Comparison of ENCODE assay signal across 18 mouse cellular contexts in the genomic region with DNA sequence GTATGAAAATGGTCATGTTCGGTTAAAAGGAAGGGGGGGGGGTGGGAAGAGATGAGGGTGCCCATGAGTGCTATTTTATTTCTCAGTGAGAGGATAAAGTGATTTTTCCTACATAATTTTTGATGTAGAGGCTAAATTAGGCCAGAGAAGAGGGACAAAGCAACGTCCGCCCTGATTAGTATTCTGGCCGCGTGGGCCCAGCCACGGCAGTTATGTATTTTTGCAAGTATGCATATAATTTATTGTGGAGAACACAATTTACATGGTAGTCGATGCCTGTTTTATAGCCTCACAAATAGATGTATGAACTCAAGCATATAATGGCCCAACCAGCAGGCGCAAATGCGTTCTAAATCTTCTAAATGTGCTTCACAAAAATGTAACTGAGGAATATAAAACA.
DNase-seq lines count a peak whose midpoint lies in the region; ATAC-seq and TF ChIP-seq lines count a peak whose summit lies in the region.
"Had no signal": no experiment of that assay in that cellular context is flagged by ENCODE, and none has a peak within 500 bp of the region (broad histone marks: within the 10 kb centered on the region; RNA-seq: fewer than 3 reads in every experiment).

No protein-coding gene starts in this region.

- no peak for TF ChIP-seq POLR2A in heart, adult 2 months (IDR thresholded peaks at IDR 0.05; ENCODE audit: insufficient read depth, low read depth, low read length)

- H3K4me2 ChIP-seq in hindbrain, embryonic 12.5 days (replicated peaks): no peak overlapping the region
- H3K4me2 ChIP-seq in hindbrain, postnatal 0 days (ENCODE audit: low read depth, low read length): no peak overlapping the region
- H3K4me2 ChIP-seq in midbrain, embryonic 13.5 days (replicated peaks): no peak overlapping the region
- no peak overlapping the region for H3K4me2 ChIP-seq in midbrain, postnatal 0 days (ENCODE audit: low read depth, low read length, poor library complexity, severe bottlenecking)
- H3K4me2 ChIP-seq in neural tube, embryonic 15.5 days: no peak overlapping the region
- H3K4me2 ChIP-seq: embryonic facial prominence, embryonic 15.5 days; heart, embryonic 12.5 days had no signal

- no peak for TF ChIP-seq CTCF in hindbrain, postnatal 0 days (IDR thresholded peaks at IDR 0.05; ENCODE audit: low read depth)
- no peak for TF ChIP-seq CTCF in midbrain, postnatal 0 days (IDR thresholded peaks at IDR 0.05)
- TF ChIP-seq CTCF in heart, adult 2 months (IDR thresholded peaks at IDR 0.05): no peak

- H3K79me2 ChIP-seq in heart, adult 2 months (replicated peaks; ENCODE audit: control insufficient read depth, insufficient read depth, low read length): no peaks in the 10 kb centered on the region

- no peak for TF ChIP-seq EP300 in heart, adult 2 months (IDR thresholded peaks at IDR 0.05; ENCODE audit: insufficient read depth, low read depth, low read length)

- intact Hi-C loops in heart, adult 2 months (cut with DNase I): no loop called here

- peak overlapping the region; percentile 53; the same call in 1 of the 2 replicates for H3K27ac ChIP-seq in hindbrain, embryonic 12.5 days
- no peak overlapping the region for H3K27ac ChIP-seq in hindbrain, postnatal 0 days
- peak overlapping the region; percentile 71 for H3K27ac ChIP-seq in midbrain, embryonic 13.5 days
- no peak overlapping the region for H3K27ac ChIP-seq in midbrain, embryonic 10.5 days (replicated peaks)
- no peak overlapping the region for H3K27ac ChIP-seq in midbrain, postnatal 0 days (ENCODE audit: low read depth, low read length)
- peak overlapping the region; percentile 69 for H3K27ac ChIP-seq in neural tube, embryonic 15.5 days (replicated peaks)
- H3K27ac ChIP-seq in heart, adult 2 months: no peak overlapping the region
- H3K27ac ChIP-seq: embryonic facial prominence, embryonic 15.5 days; forebrain, embryonic 10.5 days had no signal

- no peak overlapping the region for H3K4me3 ChIP-seq in hindbrain, embryonic 12.5 days
- no peak overlapping the region for H3K4me3 ChIP-seq in hindbrain, postnatal 0 days (ENCODE audit: low read length)
- no peak overlapping the region for H3K4me3 ChIP-seq in midbrain, embryonic 13.5 days (replicated peaks)
- no peak overlapping the region for H3K4me3 ChIP-seq in midbrain, embryonic 10.5 days
- no peak overlapping the region for H3K4me3 ChIP-seq in midbrain, postnatal 0 days (ENCODE audit: low read depth, low read length)
- no peak overlapping the region for H3K4me3 ChIP-seq in neural tube, embryonic 15.5 days (replicated peaks)
- H3K4me3 ChIP-seq in heart, adult 2 months: no peak overlapping the region
- H3K4me3 ChIP-seq: embryonic facial prominence, embryonic 15.5 days; erythroblast, embryonic 14.5 days; forebrain, embryonic 10.5 days; heart, embryonic 12.5 days had no signal

- no peak for DNase-seq in hindbrain, postnatal 0 days (ENCODE audit: low spot score)
- no peak for DNase-seq in midbrain, embryonic 10.5 days (ENCODE audit: low spot score)
- DNase-seq in midbrain, postnatal 0 days (ENCODE audit: low spot score): peak; percentile 8
- no peak for DNase-seq in heart, adult 2 months
- DNase-seq: adrenal gland, postnatal 10 days; cerebellum, adult 11 months; cerebellum, adult 8-10 months; cerebellum, postnatal 14 days; embryo, embryonic 11 days; gastrocnemius, postnatal 14 days had no signal

- H3K9ac ChIP-seq in hindbrain, embryonic 12.5 days: no peak overlapping the region
- no peak overlapping the region for H3K9ac ChIP-seq in hindbrain, postnatal 0 days (replicated peaks; ENCODE audit: low read length)
- H3K9ac ChIP-seq in midbrain, embryonic 13.5 days (replicated peaks): no peak overlapping the region
- no peak overlapping the region for H3K9ac ChIP-seq in midbrain, postnatal 0 days (replicated peaks; ENCODE audit: low read length, poor library complexity, severe bottlenecking)
- no peak overlapping the region for H3K9ac ChIP-seq in neural tube, embryonic 15.5 days (replicated peaks)
- H3K9ac ChIP-seq in heart, adult 2 months (ENCODE audit: low read depth, low read length): no peak overlapping the region
- H3K9ac ChIP-seq: embryonic facial prominence, embryonic 15.5 days; heart, embryonic 12.5 days had no signal

- peaks cover 23% of the 10 kb centered on the region for H3K4me1 ChIP-seq in hindbrain, embryonic 12.5 days
- no peaks in the 10 kb centered on the region for H3K4me1 ChIP-seq in hindbrain, postnatal 0 days (ENCODE audit: insufficient read depth, low read length)
- H3K4me1 ChIP-seq in midbrain, embryonic 13.5 days (replicated peaks): peaks cover 37% of the 10 kb centered on the region
- peaks cover 19% of the 10 kb centered on the region for H3K4me1 ChIP-seq in midbrain, embryonic 10.5 days
- peaks cover 6% of the 10 kb centered on the region; the same call in 1 of the 2 replicates for H3K4me1 ChIP-seq in midbrain, postnatal 0 days (ENCODE audit: insufficient read depth, low read length)
- peaks cover 27% of the 10 kb centered on the region for H3K4me1 ChIP-seq in neural tube, embryonic 15.5 days
- no peaks in the 10 kb centered on the region for H3K4me1 ChIP-seq in heart, adult 2 months (ENCODE audit: control insufficient read depth, insufficient read depth, low read length)
- H3K4me1 ChIP-seq: embryonic facial prominence, embryonic 15.5 days; heart, embryonic 12.5 days had no signal

- peaks cover 4% of the 10 kb centered on the region; the same call in 1 of the 2 replicates for H3K27me3 ChIP-seq in hindbrain, embryonic 12.5 days
- H3K27me3 ChIP-seq in hindbrain, postnatal 0 days (ENCODE audit: insufficient read depth, low read length): no peaks in the 10 kb centered on the region
- H3K27me3 ChIP-seq in midbrain, embryonic 13.5 days: peaks cover 25% of the 10 kb centered on the region
- peaks cover 64% of the 10 kb centered on the region for H3K27me3 ChIP-seq in midbrain, embryonic 10.5 days (ENCODE audit: low read depth, poor library complexity, severe bottlenecking)
- no peaks in the 10 kb centered on the region for H3K27me3 ChIP-seq in midbrain, postnatal 0 days (ENCODE audit: insufficient read depth, low read length)
- no peaks in the 10 kb centered on the region for H3K27me3 ChIP-seq in neural tube, embryonic 15.5 days (replicated peaks)
- H3K27me3 ChIP-seq in heart, adult 2 months (ENCODE audit: control insufficient read depth, insufficient read depth, low read length): no peaks in the 10 kb centered on the region
- H3K27me3 ChIP-seq: embryonic facial prominence, embryonic 15.5 days had no signal

- H3K36me3 ChIP-seq in hindbrain, embryonic 12.5 days: no peaks in the 10 kb centered on the region
- no peaks in the 10 kb centered on the region for H3K36me3 ChIP-seq in hindbrain, postnatal 0 days (ENCODE audit: insufficient read depth, low read length)
- H3K36me3 ChIP-seq in midbrain, embryonic 13.5 days: no peaks in the 10 kb centered on the region
- no peaks in the 10 kb centered on the region for H3K36me3 ChIP-seq in midbrain, embryonic 10.5 days
- H3K36me3 ChIP-seq in midbrain, postnatal 0 days (ENCODE audit: insufficient read depth, low read length): no peaks in the 10 kb centered on the region
- H3K36me3 ChIP-seq in neural tube, embryonic 15.5 days: no peaks in the 10 kb centered on the region
- H3K36me3 ChIP-seq in heart, adult 2 months (ENCODE audit: control insufficient read depth, insufficient read depth, low read length): no peaks in the 10 kb centered on the region
- H3K36me3 ChIP-seq: embryonic facial prominence, embryonic 15.5 days; forebrain, embryonic 10.5 days; heart, embryonic 12.5 days had no signal

- 74% methylated on average over 9 of the region's 9 CpGs for WGBS in hindbrain, embryonic 12.5 days
- 53% methylated on average over 9 of the region's 9 CpGs for WGBS in hindbrain, postnatal 0 days
- 75% methylated on average over 9 of the region's 9 CpGs for WGBS in midbrain, embryonic 13.5 days
- 93% methylated on average over 9 of the region's 9 CpGs for WGBS in midbrain, embryonic 10.5 days
- 62% methylated on average over 9 of the region's 9 CpGs for WGBS in midbrain, postnatal 0 days
- WGBS in neural tube, embryonic 15.5 days: 52% methylated on average over 9 of the region's 9 CpGs
- 88% methylated on average over 9 of the region's 9 CpGs for WGBS in heart, adult 2 months

- ATAC-seq in hindbrain, embryonic 12.5 days (ENCODE audit: low FRiP score): no peak
- no peak for ATAC-seq in hindbrain, postnatal 0 days
- ATAC-seq in midbrain, embryonic 13.5 days: no peak
- ATAC-seq in midbrain, postnatal 0 days (ENCODE audit: low FRiP score): no peak
- ATAC-seq in neural tube, embryonic 15.5 days (ENCODE audit: low FRiP score): 0 out of 2 replicates have a peak, but pooled peaks have one; percentile 29
- ATAC-seq: forebrain, embryonic 16.5 days had no signal

- H3K9me3 ChIP-seq in hindbrain, embryonic 12.5 days (replicated peaks): no peaks in the 10 kb centered on the region
- H3K9me3 ChIP-seq in hindbrain, postnatal 0 days (ENCODE audit: low read length): no peaks in the 10 kb centered on the region
- H3K9me3 ChIP-seq in midbrain, embryonic 13.5 days: no peaks in the 10 kb centered on the region
- no peaks in the 10 kb centered on the region; the same call in 1 of the 2 replicates for H3K9me3 ChIP-seq in midbrain, embryonic 10.5 days (replicated peaks)
- no peaks in the 10 kb centered on the region for H3K9me3 ChIP-seq in midbrain, postnatal 0 days (ENCODE audit: low read length)
- H3K9me3 ChIP-seq in neural tube, embryonic 15.5 days (replicated peaks): no peaks in the 10 kb centered on the region
- H3K9me3 ChIP-seq: embryonic facial prominence, embryonic 15.5 days; forebrain, embryonic 10.5 days; heart, embryonic 12.5 days had no signal

Comparison
In these comparisons a context has a peak if more than half of its experiments do, and no peak if none do; other contexts are left out.
1. H3K27ac ChIP-seq: peak in hindbrain, embryonic 12.5 days (single experiment), midbrain, embryonic 13.5 days (single experiment) and neural tube, embryonic 15.5 days (single experiment); none in hindbrain, postnatal 0 days (single experiment), midbrain, embryonic 10.5 days (single experiment), midbrain, postnatal 0 days (single experiment) and heart, adult 2 months (single experiment).